Mouse (Mus musculus) kidney, adult 2 months (tissue): Measurements from ENCODE around the gene Pla2g4a. TPM values are rescaled to one million over a fixed set of nuclear protein-coding genes. Genes with fewer than 3 reads are reported as not detected.

Source experiments
- DNase-seq: peaks from one replicate; pipeline ENCODE4 v3.0.0; 2021
- H3K27ac ChIP-seq: fragments of 200-500 bp; 2 replicates; pipeline ENCODE4 v1.5.1; 2012; ENCODE audit warnings: low read depth, low read length, control low read depth, inconsistent platforms; ENCODE audit not compliant: insufficient read depth
- H3K27me3 ChIP-seq: fragments of 200-500 bp; replicated peaks from 2 replicates; pipeline ENCODE4 v1.6.1; 2012; ENCODE audit warnings: mild to moderate bottlenecking, moderate library complexity, low read length, inconsistent platforms; ENCODE audit not compliant: control insufficient read depth, insufficient read depth
- H3K36me3 ChIP-seq: fragments of 200-500 bp; 2 replicates; pipeline ENCODE4 v1.6.1; 2012; ENCODE audit warnings: mild to moderate bottlenecking, moderate library complexity, low read length, inconsistent platforms; ENCODE audit not compliant: control insufficient read depth, insufficient read depth
- H3K4me1 ChIP-seq: fragments of 200-500 bp; 2 replicates; pipeline ENCODE4 v1.6.1; 2011; ENCODE audit warnings: low read length; ENCODE audit not compliant: control insufficient read depth, insufficient read depth
- H3K4me3 ChIP-seq: fragments of 200-500 bp; 2 replicates; pipeline ENCODE4 v1.5.1; 2011; ENCODE audit warnings: mild to moderate bottlenecking, low read depth, low read length, control low read depth; ENCODE audit not compliant: insufficient read depth
- CTCF ChIP-seq: fragments of 200-500 bp; conservative IDR thresholded peaks from 2 replicates; pipeline ENCODE4 v1.5.1; 2011; ENCODE audit warnings: low read depth, mild to moderate bottlenecking, control low read depth, low read length, moderate library complexity, mixed read lengths; ENCODE audit not compliant: insufficient read depth, insufficient read length
- POLR2A ChIP-seq: fragments of 200-500 bp; IDR thresholded peaks from one replicate; pipeline ENCODE4 v1.6.1; 2011; ENCODE audit warnings: low read depth, low read length, control low read depth
- WGBS: fragments of 180-500 bp; shearing (Covaris S2); methylation state at CpG from one replicate; pipeline ENCODE4 v1.1.7; 2018; 5-methylcytosine and 5-hydroxymethylcytosine counted together
- polyA plus RNA-seq: library from polyadenylated mRNA; depleted of rRNA; stranded (reverse); fragments of >200 nt; gene quantifications from 2 replicates; pipeline ENCODE4 v1.2.3, GENCODE M21; 2012

Gene Pla2g4a
- polyA plus RNA-seq, 1 experiment, result 3.4 TPM

DNA sequence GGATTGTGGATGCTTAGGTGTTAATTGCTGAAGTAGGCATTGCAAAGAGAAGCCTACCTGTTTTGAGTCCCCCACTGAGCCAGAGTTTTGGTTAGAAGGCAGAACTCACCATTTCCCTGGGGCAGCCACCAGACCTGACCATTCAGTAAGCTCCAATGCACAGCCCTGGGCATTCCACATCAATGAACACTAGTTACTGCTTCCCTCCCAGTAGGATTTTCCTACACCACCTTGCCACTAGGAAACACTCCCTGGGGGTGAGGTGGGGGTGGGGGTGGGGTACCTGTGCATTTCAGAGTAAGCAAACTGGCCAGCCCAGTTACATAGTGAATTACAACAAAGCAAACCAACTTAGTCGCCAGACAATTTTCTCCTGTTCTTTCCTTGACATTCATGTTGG, 10.8 kb downstream of the Pla2g4a start:
- TF ChIP-seq CTCF (no peak), POLR2A (no peak)
- no peak overlapping the region for H3K27ac ChIP-seq
- H3K36me3 ChIP-seq, result no peaks in the 10 kb centered on the region
- DNase-seq, result peak; percentile 27
- no peaks in the 10 kb centered on the region for H3K4me1 ChIP-seq
- no peaks in the 10 kb centered on the region for H3K27me3 ChIP-seq
- 64% methylated on average over 1 of the region's 1 CpGs for WGBS
- H3K4me3 ChIP-seq, result no peak overlapping the region

DNA sequence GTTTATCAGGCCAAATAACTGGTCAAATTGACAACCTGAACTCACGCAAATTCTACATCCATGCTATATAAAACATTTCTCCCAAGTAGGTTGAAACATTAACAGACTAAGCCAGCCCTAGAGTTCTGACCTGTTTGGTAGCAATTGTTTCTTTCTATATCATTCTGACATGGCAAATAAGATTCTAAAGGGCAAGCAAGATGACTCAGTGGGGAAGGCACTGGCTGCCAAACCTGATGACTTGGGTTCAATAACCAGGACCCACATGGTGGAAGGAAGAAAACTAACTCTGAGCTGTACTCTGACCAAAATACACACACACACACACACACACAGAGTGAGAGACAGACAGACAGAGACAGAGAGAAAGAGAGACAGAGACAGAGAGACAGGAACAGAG, 11.8 kb downstream of the Pla2g4a start:
- no peak for DNase-seq
- TF ChIP-seq CTCF (no peak), POLR2A (no peak)
- H3K4me1 ChIP-seq, result no peaks in the 10 kb centered on the region
- 90% methylated on average over 1 of the region's 1 CpGs for WGBS
- no peaks in the 10 kb centered on the region for H3K27me3 ChIP-seq
- no peak overlapping the region for H3K4me3 ChIP-seq
- H3K36me3 ChIP-seq, result no peaks in the 10 kb centered on the region
- no peak overlapping the region for H3K27ac ChIP-seq

DNA sequence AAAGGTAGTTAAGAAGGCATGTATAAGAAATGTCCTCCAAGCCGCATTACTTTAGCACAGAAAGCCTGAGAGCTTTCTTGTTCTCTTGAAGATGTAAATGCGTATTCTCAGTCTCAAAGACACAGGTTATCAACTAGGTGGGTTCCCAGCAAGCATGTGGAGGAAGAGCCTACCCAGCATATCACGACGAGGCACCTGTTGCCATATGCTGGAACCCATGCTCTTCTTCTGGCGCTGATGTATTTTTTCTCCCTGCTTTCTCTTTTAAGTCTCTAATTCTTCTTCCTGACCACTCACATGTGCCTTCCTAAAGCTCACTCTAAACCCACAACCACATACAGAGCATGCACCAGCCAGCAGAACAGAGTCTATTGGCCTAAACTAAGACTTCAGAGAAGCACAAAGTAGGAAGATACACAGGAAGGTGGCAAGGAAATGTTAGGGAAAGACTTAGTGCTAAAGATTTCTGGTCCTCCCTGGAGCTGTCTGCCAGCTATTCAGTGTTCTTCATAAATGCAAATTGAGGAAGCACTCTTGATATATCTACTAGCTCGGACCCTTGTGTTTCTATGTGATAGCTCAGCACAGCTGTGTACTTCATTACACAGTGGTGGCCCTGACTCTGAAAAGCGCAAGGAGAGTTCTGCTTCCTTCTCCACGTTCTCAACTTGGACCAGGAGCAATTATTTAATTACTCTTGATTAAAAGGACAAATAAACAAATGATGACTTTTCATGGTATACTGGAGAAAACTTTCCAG, 12.8 kb downstream of the Pla2g4a start:
- no peak for DNase-seq
- TF ChIP-seq POLR2A (no peak), CTCF (no peak)
- WGBS, result 83% methylated on average over 8 of the region's 8 CpGs
- no peaks in the 10 kb centered on the region for H3K36me3 ChIP-seq
- H3K4me1 ChIP-seq, result no peaks in the 10 kb centered on the region
- H3K4me3 ChIP-seq, result no peak overlapping the region
- H3K27me3 ChIP-seq, result no peaks in the 10 kb centered on the region
- H3K27ac ChIP-seq, result no peak overlapping the region

DNA sequence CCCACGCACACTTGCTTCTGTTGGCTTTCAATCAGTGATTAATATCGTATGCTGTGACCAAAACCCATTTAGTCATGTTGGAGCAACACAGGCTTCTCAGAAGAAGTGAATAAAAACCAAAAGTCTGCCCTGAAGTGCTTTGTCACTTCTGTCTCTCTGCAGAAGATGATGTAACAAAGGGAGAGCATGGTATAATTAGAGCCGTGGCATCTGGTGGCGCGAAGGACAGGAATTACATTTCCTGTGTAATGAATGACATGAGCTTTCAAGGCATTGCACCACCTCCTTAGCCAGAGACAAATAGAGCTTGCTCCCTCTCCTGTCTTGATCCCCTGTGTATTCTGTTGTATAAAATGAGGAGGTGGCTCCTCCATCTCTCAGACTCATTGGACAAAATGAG, 14.1 kb downstream of the Pla2g4a start:
- Histone ChIP-seq H3K27ac (no peak overlapping the region), H3K36me3 (no peaks in the 10 kb centered on the region), H3K4me1 (no peaks in the 10 kb centered on the region), H3K27me3 (no peaks in the 10 kb centered on the region), H3K4me3 (no peak overlapping the region)
- DNase-seq, result no peak
- WGBS, result 59% methylated on average over 5 of the region's 5 CpGs
- no peak for TF ChIP-seq CTCF

DNA sequence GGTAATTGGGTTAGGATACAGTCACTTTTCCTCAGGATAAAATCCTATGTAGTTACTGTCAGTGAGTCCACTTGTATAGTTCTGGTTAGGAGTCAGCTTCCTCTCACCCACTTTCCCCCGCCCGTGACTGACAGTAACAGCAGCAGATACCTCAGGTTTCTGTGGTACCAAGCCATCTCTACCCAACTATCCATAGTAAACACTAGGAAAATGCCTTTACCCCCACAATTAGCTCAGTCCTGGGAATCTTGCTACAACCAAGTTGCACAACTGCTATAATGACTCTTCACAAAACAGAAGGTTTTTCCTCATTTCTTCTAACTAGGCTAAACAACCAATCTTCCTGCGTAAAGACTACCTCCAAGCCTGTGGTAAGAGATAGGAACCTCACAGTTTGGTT, 14.7 kb downstream of the Pla2g4a start:
- 90% methylated on average over 3 of the region's 3 CpGs for WGBS
- H3K27ac ChIP-seq, result no peak overlapping the region
- H3K4me1 ChIP-seq, result no peaks in the 10 kb centered on the region
- no peak for DNase-seq
- H3K27me3 ChIP-seq, result no peaks in the 10 kb centered on the region
- no peaks in the 10 kb centered on the region for H3K36me3 ChIP-seq
- H3K4me3 ChIP-seq, result no peak overlapping the region
- TF ChIP-seq CTCF (no peak), POLR2A (no peak)

DNA sequence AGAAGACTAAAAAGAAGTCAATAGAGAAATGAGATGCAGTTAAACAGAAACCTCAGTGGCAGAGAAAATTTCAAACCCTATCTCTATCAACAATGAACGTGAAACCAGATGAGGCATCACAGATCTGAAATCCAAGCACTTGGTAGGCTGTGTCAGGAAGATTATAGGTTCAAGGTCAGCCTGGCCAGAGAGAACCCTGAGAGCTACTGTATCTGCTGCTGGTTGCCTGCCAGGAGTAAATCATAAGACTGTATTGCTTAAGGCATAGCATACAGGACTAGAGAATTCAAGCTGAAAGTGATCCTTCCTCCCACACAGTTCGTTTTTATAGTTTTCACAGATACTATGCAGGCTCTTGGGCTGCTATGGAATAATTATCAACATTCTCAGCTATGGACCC, 17.5 kb downstream of the Pla2g4a start:
- TF ChIP-seq POLR2A (no peak), CTCF (no peak)
- 60% methylated on average over 2 of the region's 2 CpGs for WGBS
- no peak for DNase-seq

DNA sequence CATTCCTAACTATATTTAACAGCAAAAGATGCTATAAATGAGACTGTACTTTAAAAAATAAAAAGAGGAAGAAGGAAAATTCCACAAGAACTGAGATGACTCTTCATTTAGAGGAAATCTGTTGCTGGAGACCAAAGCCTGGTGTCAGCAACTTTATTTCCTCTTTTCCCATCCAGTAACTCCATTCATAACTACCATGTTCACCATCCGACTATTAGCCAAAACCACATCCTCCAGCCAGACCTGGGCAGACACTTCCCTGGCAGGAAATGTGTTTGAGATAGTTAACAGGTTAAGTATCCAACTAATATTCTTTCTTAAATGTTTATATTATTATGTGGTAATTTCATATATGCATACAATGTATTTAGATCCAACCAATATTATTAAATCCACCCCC, 20.8 kb downstream of the Pla2g4a start:
- TF ChIP-seq CTCF (no peak), POLR2A (no peak)
- 63% methylated on average over 1 of the region's 1 CpGs for WGBS
- peak; percentile 37 for DNase-seq
- no peak overlapping the region for H3K27ac ChIP-seq
- no peak overlapping the region for H3K4me3 ChIP-seq
- H3K27me3 ChIP-seq, result no peaks in the 10 kb centered on the region
- 0 out of 2 replicates have a peak, but pooled peaks cover 2% of the 10 kb centered on the region for H3K4me1 ChIP-seq
- no peaks in the 10 kb centered on the region for H3K36me3 ChIP-seq

More for the DNA sequence above, 17.5 kb downstream of the Pla2g4a start:
- Histone ChIP-seq H3K36me3 (no peaks in the 10 kb centered on the region), H3K4me1 (0 out of 2 replicates have a peak, but pooled peaks cover 2% of the 10 kb centered on the region), H3K4me3 (no peak overlapping the region), H3K27me3 (no peaks in the 10 kb centered on the region), H3K27ac (no peak overlapping the region)
